Mouse (Mus musculus) forebrain, embryonic 14.5 days (tissue): ENCODE data around the gene Cd69. TPM values are rescaled to one million over a fixed set of nuclear protein-coding genes. Genes with fewer than 3 reads are reported as not detected.

Experiments used
- ATAC-seq: fragments of 200-750 bp; cut with Nextera tagmentation; 2 replicates; pipeline ENCODE4 v1.8.0; 2017; ENCODE audit warnings: mild to moderate bottlenecking, moderate library complexity
- DNase-seq: peaks from one replicate; pipeline ENCODE4 v3.0.0-alpha.2; 2015; ENCODE audit warnings: low spot score
- H3K27ac ChIP-seq: fragments of 300-500 bp; sonication (generic); 2 replicates; pipeline ENCODE4 v1.5.1; 2014; ENCODE audit warnings: low read depth, mild to moderate bottlenecking, control low read depth, low read length, moderate library complexity
- H3K27me3 ChIP-seq: fragments of 300-500 bp; sonication (generic); replicated peaks from 2 replicates; pipeline ENCODE4 v1.6.1; 2014; ENCODE audit warnings: low read length, control low read depth, mixed read lengths; ENCODE audit not compliant: control insufficient read depth, insufficient read depth
- H3K36me3 ChIP-seq: fragments of 300-500 bp; sonication (generic); 2 replicates; pipeline ENCODE4 v1.6.1; 2014; ENCODE audit warnings: low read length, control low read depth; ENCODE audit not compliant: control insufficient read depth, insufficient read depth
- H3K4me1 ChIP-seq: fragments of 300-500 bp; sonication (generic); 2 replicates; pipeline ENCODE4 v1.6.1; 2014; ENCODE audit warnings: antibody characterized with exemption, low read length, control low read depth; ENCODE audit not compliant: control insufficient read depth, insufficient read depth
- H3K4me2 ChIP-seq: fragments of 300-500 bp; sonication (generic); 2 replicates; pipeline ENCODE4 v1.6.1; 2014; ENCODE audit warnings: mild to moderate bottlenecking, control low read depth, low read length
- H3K4me3 ChIP-seq: fragments of 300-500 bp; sonication (generic); 2 replicates; pipeline ENCODE4 v1.5.1; 2014; ENCODE audit warnings: low read depth, low read length, control low read depth
- H3K9ac ChIP-seq: fragments of 300-500 bp; sonication (generic); 2 replicates; pipeline ENCODE4 v1.6.1; 2014; ENCODE audit warnings: mild to moderate bottlenecking, low read length, control low read depth, moderate library complexity
- H3K9me3 ChIP-seq: fragments of 300-500 bp; sonication (generic); replicated peaks from 2 replicates; pipeline ENCODE4 v1.6.1; 2016; ENCODE audit warnings: low read length, control low read depth, mixed read lengths; ENCODE audit not compliant: control insufficient read depth
- WGBS: fragments of 180-500 bp; shearing (Covaris S2); extraction: QIAGEN DNeasy Blood & Tissue Kit; methylation state at CpG from one replicate; pipeline ENCODE4 v1.1.7; 2014; 5-methylcytosine and 5-hydroxymethylcytosine counted together
- polyA plus RNA-seq: library from polyadenylated mRNA; unstranded; fragments of >200 nt; fragmentation: Nextera tagmentation; extraction: Ambion mirVana; gene quantifications from 2 replicates; pipeline ENCODE4 v1.2.1, GENCODE M21; 2014

The Cd69 gene
- polyA plus RNA-seq, 1 experiment from 2014 or later = not detected

- Histone ChIP-seq H3K4me3 (no peak overlapping the region), H3K4me1 (no peaks in the 10 kb centered on the region), H3K36me3 (no peaks in the 10 kb centered on the region), H3K27ac (no peak overlapping the region), H3K4me2 (no peak overlapping the region), H3K9ac (no peak overlapping the region), H3K9me3 (no peaks in the 10 kb centered on the region), H3K27me3 (no peaks in the 10 kb centered on the region)
- 90% methylated on average over 9 of the region's 9 CpGs for WGBS
- ATAC-seq (no peak), DNase-seq (no peak)
Observed at GRCm38 (mm10) chr6:129239564-129240248, 35.5 kb downstream of the Cd69 start.

- WGBS = 14% methylated on average over 14 of the region's 14 CpGs
Observed at GRCm38 (mm10) chr6:129238275-129239038, 36.8 kb downstream of the Cd69 start.

GRCm38 (mm10) chr6:129237350-129238274 lies 37.6 kb downstream of the Cd69 start:
- H3K9me3 ChIP-seq = no peaks in the 10 kb centered on the region
- ATAC-seq (peak; percentile 96), DNase-seq (peak; percentile 76)
- no peaks in the 10 kb centered on the region for H3K36me3 ChIP-seq
- H3K4me2 ChIP-seq = peak overlapping the region; percentile 53
- peak overlapping the region; percentile 59 for H3K9ac ChIP-seq
- H3K27me3 ChIP-seq = no peaks in the 10 kb centered on the region
- WGBS = 22% methylated on average over 16 of the region's 16 CpGs
- H3K27ac ChIP-seq = no peak overlapping the region
- peak overlapping the region; percentile 33 for H3K4me3 ChIP-seq
- H3K4me1 ChIP-seq = no peaks in the 10 kb centered on the region

More at GRCm38 (mm10) chr6:129238275-129239038, 36.8 kb downstream of the Cd69 start:
- Histone ChIP-seq H3K9ac (peak overlapping the region; percentile 59), H3K9me3 (no peaks in the 10 kb centered on the region), H3K4me1 (no peaks in the 10 kb centered on the region), H3K27ac (no peak overlapping the region), H3K4me3 (peak overlapping the region; percentile 33), H3K36me3 (no peaks in the 10 kb centered on the region), H3K4me2 (peak overlapping the region; percentile 53), H3K27me3 (no peaks in the 10 kb centered on the region)
- DNase-seq (peak; percentile 16), ATAC-seq (peak; percentile 73)

- WGBS = 94% methylated on average over 2 of the region's 2 CpGs
- ATAC-seq (no peak), DNase-seq (no peak)
- H3K9me3 ChIP-seq = no peaks in the 10 kb centered on the region
- no peak overlapping the region for H3K27ac ChIP-seq
- no peak overlapping the region for H3K4me2 ChIP-seq
- no peaks in the 10 kb centered on the region for H3K4me1 ChIP-seq
- no peaks in the 10 kb centered on the region for H3K36me3 ChIP-seq
- no peak overlapping the region for H3K9ac ChIP-seq
- no peak overlapping the region for H3K4me3 ChIP-seq
- H3K27me3 ChIP-seq = no peaks in the 10 kb centered on the region
Observed at GRCm38 (mm10) chr6:129236652-129237342, 38.4 kb downstream of the Cd69 start.

- 93% methylated on average over 5 of the region's 5 CpGs for WGBS
- H3K4me1 ChIP-seq = no peaks in the 10 kb centered on the region
- ATAC-seq (no peak), DNase-seq (no peak)
- H3K9me3 ChIP-seq = no peaks in the 10 kb centered on the region
- no peaks in the 10 kb centered on the region for H3K27me3 ChIP-seq
- H3K4me3 ChIP-seq = no peak overlapping the region
- no peak overlapping the region for H3K27ac ChIP-seq
- no peak overlapping the region for H3K4me2 ChIP-seq
- no peak overlapping the region for H3K9ac ChIP-seq
- H3K36me3 ChIP-seq = no peaks in the 10 kb centered on the region
Observed at GRCm38 (mm10) chr6:129235855-129236461, 39.3 kb downstream of the Cd69 start.

- 76% methylated on average over 8 of the region's 8 CpGs for WGBS
- Histone ChIP-seq H3K4me3 (no peak overlapping the region), H3K27ac (no peak overlapping the region), H3K27me3 (no peaks in the 10 kb centered on the region), H3K4me2 (no peak overlapping the region), H3K36me3 (no peaks in the 10 kb centered on the region), H3K9me3 (no peaks in the 10 kb centered on the region), H3K4me1 (no peaks in the 10 kb centered on the region), H3K9ac (no peak overlapping the region)
- DNase-seq (no peak), ATAC-seq (no peak)
Observed at GRCm38 (mm10) chr6:129234456-129235360, 40.5 kb downstream of the Cd69 start.

GRCm38 (mm10) chr6:129233955-129234369 lies 41.3 kb downstream of the Cd69 start:
- Histone ChIP-seq H3K27me3 (no peaks in the 10 kb centered on the region), H3K4me1 (no peaks in the 10 kb centered on the region), H3K9ac (no peak overlapping the region), H3K36me3 (no peaks in the 10 kb centered on the region), H3K4me2 (no peak overlapping the region), H3K9me3 (no peaks in the 10 kb centered on the region), H3K27ac (no peak overlapping the region), H3K4me3 (no peak overlapping the region)
- no peak for DNase-seq
- no peak for ATAC-seq
- 73% methylated on average over 14 of the region's 18 CpGs for WGBS
